Mouse (Mus musculus): ENCODE measurements at regions not wholly inside any gene's neighbourhood (a gene's known extent, or its start where the extent isn't known, plus 50 kb on each side); places are given as distances from the start of the nearest gene placed in this dataset.
"Not testable (repeated sequence)": the region's sequence is repeated elsewhere in the genome, so short reads cannot be mapped to it uniquely, and the experiment has no call there.

DNA sequence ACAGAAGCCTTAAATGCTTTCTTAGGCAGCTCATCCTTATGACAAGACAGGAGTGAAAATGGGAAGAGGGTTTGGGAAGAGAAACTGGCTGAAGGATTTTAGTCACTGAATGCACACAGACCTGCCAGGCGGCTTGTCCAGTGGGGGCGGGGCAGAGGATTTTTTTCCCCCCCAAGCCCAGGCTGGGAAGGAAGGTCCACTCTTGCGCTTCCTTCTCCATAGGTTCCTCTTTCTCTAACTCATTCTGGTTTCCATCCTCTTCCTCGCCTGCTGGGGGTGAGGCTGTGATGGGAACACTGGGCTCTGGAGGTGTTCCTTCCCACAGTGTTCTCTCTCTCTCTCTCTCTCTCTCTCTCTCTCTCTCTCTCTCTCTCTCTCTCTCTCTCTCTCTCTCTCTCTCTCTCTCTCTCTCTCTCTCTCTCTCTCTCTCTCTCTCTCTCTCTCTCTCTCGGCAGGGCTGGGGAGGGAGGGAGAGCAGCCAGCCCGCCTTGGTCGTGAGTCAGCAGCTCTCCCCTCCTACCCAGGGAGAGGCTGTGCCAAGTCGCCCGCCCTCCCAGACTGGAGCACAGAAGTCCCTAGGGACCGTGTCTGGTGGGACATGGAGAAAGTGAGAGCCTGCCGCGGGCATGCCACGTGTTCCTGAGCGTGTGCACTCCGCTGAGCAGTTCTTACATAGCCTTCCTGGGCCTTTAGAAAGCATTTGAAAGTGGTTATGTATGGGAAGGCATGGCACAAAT, 150.0 kb downstream of the Kcnrg start:
- DNase-seq, result peak; percentile 1

DNA sequence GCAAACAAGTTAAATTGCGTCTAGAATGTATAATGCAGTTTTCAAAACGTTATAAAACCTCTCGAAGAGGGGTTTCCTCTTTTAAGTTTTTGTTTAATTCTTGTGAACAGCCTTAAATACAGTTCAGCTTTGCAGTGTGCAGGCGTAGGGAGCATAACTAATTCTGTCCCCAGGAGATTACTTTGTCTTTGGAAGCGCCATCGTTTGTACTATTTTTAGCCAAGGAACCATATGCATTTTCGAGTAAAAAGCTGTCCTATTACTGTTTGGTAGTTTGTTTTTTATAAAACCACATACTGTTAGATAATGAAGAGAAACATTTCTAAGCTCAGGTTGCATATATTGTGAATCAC, 150.5 kb downstream of the Kcnrg start:
- DNase-seq, result no peak

DNA sequence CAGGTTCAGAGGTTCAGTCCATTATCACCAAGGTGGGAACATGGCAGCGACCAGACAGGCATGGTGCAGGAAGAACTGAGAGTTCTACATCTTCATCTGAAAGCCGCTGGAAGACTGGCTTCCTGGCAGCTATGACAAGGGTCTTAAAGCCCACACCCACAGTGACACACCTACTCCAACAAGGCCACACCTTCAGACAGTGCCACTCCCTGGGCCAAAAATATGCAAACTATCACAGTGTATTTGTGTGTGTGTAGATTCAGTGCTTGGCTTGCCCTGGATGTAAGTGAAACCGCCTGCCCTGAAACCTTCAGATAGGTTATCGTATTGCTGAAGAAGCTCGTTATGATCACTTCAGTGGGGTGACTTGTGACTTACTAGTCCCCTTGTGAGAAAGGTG, 151.3 kb downstream of the Kcnrg start:
- DNase-seq, result no peak

DNA sequence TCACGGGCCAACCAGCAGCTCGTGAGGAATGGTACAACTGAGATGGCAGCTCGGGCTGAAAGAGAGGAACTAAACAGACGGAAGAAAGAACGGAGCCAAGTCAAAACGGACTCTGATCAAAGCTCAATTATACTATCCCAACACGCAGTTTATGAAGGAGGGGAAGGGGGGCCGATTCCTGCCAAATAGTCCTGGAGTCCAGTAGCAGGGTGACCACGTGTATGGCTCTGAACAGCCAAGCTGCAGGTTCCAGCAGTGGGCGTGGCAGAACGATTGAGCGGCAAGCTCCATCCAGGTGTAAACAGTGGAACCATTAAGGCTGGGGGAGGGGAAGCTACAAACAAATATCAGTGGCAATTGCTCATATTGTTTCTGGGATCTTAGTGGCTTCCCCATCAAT, 152.9 kb downstream of the Kcnrg start:
- not testable (repeated sequence) for DNase-seq

DNA sequence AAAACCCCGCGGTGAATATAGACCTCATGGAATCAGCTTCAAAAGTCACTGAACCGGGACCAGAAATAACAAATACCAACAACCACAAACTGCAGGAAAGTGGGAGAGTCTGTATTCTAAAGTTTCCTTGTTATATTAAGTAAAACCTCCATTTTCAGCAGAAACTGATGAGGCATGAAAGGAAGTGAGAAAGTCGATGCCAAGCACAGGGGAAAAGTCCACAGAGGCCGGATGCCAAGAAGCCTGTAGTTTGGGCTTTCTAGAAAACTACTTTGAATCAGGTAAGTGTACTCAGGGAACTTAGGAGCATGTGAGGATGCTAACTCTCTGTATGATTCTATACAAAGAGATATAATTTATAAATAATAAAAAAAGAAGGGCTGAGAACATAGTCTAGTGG, 154.8 kb downstream of the Kcnrg start:
- no peak for DNase-seq

DNA sequence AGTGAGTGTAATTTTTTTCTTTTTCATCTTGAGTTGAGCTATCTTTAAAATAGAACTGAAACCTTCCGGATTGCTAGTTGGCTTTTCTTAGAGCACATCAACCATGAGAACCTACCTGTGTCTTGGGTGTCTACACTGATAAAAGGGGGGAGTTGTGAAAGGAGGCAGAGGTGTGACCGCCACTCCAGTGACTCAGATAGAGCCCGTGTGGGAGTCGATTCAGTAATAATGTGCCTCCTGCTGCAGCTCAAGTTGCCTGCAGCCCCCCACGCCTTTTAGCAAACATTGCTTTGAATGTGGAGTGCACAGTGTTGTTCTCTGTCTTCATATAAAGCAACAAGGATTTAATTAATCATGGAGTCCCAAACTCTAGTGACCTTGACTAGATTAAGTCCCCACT, 162.6 kb downstream of the Kcnrg start:
- DNase-seq, result no peak

DNA sequence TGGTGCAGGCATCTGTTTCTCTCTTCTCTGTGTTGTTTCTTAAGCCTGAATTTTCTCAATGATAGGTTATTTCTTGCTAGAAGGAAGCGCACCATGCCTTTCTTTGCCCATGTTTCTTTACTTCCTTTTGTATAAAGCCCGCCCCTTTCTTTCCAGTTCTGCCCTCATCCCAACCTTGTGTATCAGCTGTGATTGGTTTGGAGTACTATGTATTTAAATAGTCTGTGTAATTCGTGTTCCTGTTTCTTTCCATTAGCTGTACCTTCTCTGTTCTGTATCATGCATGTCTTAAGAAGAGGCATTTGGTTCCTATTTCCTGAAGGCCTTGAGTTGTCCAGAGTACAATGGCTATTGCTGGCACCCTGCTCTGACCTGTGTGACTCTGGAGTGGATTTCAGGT, 166.9 kb downstream of the Kcnrg start:
- no peak for DNase-seq

DNA sequence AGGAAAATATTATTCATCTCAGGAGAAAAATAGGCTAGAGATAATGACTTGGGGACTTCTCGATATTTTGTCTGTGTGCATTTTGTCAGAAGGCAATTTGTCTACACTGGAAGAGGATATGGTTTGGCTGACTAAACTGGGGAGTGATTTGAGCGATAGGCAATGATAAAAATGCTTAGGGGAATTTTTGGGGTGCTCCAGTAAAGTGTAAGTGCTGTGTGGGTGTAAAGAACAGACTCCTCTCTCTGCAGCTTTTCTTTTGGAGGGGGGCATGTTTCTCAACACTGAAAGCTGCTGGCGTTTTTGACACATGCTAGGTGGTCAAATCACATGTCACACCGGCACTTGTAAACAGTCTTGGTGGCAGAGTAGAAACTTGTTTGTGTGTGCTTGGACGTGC, 171.4 kb downstream of the Kcnrg start:
- DNase-seq, result no peak

DNA sequence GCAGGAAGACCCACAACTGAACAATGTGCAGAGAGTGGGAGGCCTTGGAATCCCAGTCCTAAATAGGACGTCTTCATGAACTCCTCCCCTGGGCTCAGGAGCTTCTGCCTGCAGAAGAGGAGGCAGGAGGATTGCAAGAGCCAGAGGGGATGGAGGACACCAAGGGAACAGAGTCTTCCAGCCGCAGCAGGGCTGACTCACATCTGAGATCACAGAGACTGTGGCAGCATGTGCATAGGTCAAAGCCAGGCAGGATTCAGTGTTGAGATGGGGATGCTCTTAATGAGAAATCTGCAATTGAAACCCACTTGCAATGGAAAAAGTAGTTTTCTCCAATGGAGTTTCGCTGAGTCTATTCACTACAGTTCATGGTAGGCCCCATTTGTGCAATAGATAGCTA, 175.9 kb downstream of the Kcnrg start:
- DNase-seq, result no peak

DNA sequence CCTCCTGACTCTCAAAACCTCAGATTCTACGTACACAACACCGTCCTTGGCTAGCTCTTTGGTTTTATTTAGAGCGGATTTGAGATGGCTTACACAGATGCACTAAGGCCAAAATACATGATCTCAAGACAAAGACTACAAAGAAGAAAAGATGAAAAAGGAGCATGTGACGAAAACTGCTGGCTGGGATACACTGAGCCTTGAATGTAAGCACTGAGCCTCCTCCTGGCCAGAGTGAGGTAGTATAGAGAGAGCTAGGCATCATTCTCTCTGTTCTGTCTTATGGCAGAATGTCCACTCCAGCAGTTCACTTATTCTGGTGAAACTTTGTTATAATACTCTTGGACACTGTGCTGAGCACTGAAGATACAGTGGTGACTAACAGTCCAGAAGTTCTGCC, 177.4 kb downstream of the Kcnrg start:
- DNase-seq, result no peak

DNA sequence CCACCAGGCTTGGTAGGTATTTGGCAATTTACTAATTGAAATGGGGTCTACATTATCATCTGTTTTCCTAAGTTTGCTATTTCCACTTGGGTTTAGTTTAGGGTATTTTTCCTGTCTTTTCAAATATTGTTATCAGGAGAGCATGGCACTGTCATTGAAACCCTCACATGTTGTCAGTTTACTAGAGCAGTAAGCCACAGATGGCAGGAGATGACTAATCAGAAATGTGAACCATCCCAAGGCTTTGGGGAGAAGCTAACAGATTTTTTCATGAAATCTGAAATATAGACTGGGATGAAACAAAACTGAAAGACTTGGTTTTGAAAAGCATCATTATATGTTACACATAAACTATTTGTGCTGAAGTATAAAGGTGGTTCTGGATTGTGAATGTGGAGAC, 178.8 kb downstream of the Kcnrg start:
- no peak for DNase-seq

DNA sequence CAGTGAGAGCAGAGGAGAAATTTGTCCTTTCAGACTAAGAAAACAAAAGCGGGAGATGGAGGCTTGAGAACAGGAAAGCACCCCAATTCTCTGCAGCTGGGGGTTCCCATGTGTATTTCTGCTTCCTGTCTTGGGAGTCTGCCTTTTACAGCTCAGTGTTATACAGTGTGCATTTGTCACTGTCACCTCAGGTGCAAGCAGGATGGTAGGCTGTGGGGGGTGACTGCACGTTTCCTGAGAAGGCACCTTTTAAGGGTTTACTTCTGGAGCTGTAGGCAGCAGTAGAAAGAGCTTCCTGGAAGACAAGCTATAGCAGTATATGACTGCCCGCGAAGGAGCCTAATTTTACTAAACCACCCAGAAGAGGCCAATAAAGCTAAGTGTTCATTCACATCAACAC, 180.5 kb downstream of the Kcnrg start:
- no peak for DNase-seq

DNA sequence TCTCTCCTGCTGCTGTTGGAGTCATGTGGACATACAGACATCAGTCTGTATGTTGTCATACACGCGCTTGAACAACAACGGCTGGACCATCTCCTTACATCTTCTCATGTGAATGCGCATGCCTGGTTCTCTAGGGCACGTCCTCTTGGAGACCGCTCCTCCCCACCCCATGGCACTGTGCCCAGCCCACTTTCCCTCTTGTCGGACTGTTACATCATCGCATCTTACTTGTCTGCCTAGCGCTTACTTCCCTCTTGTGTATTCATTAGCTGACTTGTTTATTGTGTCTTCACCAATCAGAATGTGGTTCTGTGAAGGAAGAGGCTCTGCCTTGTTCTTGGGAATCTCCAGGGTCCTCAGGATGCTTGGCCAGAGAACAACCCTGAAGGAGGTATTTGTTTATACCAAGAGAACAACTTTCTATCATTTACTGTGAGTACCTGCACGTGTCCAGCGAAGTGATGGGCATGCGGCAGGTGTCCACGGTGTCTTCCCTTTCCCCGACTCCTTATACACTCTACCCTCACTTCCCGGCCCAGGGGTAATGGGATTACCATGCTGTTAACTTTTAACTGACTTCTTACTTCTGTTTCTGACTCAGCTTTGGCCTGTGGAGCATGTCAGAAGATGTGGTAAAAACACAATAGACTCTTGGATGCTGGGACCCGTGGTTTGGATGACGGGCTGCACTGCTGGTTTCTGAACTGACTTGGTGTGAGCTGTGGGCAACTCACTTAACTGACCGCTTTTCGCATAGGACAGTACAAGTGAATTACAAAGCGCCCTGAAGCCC, 181.9 kb downstream of the Kcnrg start:
- peak; percentile 2 for DNase-seq

DNA sequence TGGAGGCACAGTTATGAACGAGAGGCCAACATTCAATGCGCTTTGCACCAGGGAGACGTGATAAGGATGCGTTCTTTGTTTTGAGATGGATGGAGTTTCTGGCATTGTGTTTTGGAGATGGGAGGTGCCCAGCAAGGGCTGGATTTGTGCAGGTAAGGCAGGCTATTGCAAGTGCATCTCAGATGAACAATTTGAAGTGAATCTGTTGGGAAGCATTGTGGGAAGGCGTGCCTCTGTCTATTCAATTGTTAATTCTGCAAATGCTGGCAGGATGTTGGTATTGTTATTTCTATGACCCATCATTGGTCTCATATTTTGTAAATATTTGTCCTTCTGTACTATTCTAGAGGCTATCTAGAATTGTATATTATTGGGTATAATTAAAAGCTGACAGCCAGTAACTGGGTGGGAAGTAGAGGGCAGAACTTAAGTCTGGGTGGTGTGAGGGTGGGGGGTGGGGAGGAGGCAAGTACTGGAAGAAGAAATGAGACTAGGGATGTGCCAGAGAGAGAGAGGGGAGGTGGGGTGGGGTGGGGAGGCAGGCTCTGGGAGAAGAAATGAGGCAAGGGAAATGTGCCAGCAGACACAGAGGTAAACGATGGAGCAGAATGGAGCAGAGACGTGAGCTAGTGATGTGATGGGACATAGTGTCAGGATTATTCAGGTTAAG, 188.9 kb downstream of the Kcnrg start:
- DNase-seq, result no peak

DNA sequence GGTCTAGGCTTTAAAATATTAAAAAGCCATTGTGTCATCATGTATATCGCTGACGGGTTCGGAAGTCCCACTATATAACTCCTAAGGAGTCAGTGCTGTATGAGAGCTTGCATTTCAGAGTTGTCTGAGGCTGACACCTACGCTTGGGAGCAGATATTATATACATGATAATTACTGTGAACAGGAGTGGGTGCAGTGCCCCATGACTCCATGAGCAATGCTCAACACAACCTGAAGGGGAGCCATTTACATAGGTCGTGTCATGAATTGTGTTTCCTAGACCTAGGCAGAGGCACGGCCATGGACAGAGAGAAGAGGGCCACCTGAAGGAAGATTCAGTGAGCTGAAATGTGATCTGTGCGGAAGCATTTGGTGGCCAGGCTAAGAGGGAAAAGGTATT, 189.4 kb downstream of the Kcnrg start:
- no peak for DNase-seq

DNA sequence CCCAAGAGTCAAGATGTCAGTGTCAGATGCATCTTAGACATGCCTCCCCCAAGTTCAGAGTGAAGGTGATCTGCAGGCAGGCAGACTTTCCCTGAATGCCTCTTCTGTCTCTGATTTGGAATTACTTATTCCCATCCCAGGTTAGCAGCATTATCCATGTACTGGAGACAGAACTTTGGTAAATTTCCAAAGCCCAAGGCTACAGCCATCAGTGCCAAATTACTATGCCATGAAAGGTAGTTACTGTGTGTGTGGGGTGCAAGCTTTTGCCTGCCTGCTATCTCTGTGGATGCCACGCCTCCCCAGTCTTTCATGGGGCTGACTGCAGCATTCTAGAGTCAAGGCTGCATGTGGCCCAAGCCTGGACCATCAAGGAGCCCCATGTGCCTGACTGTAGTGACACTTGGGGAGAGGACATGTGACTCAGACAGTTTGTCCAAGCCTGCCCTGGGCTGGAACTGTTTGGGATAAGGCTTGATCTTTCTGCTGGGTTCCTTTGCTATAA, 196.2 kb downstream of the Kcnrg start:
- no peak for DNase-seq

DNA sequence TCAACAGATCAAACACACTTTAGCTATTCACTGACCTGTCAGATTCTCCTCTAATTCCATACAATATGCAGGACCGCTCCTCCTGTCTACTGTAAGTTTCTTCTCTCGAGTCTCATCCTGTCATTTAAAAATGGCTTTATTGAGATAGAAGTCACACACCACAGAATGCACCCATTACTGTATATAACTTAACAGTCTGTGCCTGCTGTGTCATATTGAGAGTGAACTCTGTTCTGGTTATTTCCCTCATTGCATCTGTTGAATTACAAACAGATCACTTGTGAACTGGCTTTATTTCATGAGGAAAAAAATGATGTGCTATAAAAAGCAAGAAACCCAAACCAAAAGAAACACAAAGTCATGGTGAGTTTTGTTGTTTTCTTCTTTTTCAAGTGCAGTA, 198.2 kb downstream of the Kcnrg start:
- no peak for DNase-seq

DNA sequence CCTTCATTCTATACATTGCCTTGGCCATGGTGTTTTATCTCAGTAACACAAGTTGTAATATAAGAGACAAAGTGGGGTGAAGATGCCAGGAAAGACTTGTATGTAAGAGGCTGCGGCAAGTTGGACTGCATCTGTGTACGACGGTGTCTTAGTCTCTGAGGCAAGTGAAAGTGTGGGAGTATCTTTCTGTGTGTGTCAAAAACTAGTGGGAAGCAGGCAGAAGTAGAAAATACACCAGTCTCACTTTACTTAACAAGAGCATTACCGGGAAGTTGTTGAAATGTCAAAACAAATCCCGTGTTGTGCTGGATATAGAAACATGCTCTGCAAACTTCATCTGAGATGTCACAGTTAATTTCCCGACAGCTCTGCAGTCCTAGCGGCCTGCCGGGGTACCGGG, 200.9 kb downstream of the Kcnrg start:
- no peak for DNase-seq

DNA sequence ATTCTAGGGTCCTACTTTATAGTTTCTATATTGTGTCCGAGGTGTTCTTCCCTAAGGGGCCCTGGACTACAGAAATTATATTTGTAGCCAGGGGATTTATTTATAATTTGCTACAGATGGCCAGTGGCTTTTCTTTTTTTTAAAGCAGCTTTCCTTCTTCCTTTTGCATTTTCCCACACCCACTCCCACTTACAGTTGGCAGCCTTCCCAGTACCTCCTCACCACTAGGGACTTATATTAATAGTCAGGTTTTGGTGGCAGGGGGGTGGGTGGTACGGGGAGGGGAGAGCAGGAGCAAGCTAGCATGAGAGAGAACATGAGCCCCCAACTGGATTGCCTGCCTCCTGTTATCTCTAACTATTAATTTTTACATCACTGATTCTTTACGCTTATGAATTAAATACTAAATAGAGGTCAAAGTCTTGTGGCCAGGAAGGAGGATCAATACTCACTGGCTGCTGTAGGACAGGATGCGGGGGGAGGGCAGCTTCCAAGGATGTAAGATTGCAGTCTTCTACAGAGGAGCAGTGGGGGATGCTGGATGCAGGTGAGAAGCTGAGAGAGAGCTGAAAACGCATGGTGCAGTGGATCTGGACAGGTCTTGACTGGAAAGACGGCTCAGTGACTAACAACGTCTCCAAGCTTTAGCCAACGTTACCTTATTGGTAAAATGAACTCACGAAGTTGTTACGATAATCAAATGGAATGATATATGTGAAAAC, 202.6 kb downstream of the Kcnrg start:
- no peak for DNase-seq

DNA sequence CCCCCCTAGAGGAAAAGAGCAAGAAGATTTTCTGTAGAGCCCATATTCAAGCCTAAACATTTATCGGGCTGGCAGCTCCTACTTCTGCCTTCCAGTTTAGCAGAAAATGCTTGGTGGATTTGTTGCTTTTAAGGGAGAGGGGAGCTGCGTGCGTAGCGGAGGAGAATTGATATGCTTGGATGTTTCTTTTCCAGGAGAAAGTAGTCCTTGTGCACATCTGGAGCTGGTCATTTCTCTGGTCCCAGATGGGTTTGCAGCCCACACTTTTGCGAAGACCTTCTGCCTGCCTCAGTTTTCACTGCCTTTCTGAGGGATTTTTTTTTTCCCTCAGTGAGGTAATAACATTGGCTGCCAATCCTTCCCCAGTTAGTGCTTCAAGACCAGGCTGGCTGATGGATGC, 203.6 kb downstream of the Kcnrg start:
- DNase-seq, result no peak

DNA sequence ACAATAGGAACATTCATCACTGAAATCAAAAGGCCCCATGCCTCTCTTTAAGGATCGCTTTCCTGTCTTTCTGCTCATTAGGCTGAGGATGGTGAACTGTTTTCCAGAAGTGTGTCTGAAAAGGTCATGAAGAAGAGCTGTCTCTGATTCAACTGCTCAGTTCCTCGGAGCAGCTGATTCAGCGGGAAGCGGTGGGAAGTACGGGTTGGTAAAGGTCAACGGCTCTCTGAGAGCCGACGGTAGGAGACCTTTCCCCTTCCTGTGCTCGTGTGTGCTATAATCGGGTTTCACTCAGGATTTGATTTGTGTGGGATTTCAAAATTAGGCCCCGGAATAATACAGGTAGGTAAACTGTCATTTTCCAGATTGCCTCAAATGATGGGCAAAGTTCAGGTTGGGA, 210.5 kb downstream of the Kcnrg start:
- no peak for DNase-seq

DNA sequence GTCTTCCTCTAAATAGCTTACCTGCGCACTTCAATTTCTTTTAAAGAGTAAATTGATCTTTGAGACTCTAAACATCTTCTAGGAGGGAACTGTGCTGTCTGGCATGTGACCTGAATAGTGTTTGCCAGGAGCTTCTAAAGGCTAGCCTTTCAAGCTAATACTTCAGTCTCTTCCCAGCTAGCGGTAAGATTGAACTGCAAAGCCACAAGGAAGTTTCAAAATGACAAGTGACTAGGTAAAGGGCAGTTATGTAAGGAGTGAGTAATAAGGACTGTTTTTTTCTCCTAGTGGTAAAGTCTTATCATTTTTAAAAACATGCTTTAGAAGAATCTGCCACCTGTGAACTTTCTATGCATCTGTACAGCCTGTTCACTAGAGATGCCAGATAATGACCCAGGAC, 211.1 kb downstream of the Kcnrg start:
- no peak for DNase-seq

DNA sequence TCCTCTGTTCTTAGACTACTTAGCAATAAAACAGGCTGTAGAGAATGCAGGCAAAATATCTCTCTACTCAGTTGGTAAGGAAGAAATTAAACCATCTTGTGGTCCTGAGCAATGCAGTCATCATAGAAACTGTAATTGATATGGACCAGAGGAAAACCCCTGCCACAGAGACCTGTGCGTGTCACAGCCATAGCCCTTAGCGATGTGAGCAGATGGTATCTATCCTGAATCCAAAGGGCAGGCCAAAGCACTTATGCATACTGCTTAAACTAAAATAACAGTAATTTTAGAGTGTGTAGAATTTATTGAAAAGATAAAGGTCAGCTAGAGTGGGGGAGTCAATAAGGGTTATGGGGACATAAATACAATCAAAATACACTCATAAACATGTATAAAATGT, 212.0 kb downstream of the Kcnrg start:
- no peak for DNase-seq
